Mouse (Mus musculus) embryonic facial prominence, embryonic 14.5 days (tissue): ENCODE measurements around the gene Gm17490. TPM values are rescaled to one million over a fixed set of nuclear protein-coding genes. Genes with fewer than 3 reads are reported as not detected.

Experiments
- ATAC-seq: fragments of 200-750 bp; cut with Nextera tagmentation; 2 replicates; pipeline ENCODE4 v1.8.0; 2017; ENCODE audit warnings: low read depth, moderate number of reproducible peaks, moderate TSS enrichment
- DNase-seq: peaks from one replicate; pipeline ENCODE4 v3.0.0-alpha.2; 2015; ENCODE audit warnings: low spot score
- H3K27ac ChIP-seq: fragments of 300-500 bp; sonication (generic); replicated peaks from 2 replicates; pipeline ENCODE4 v1.5.1; 2014; ENCODE audit warnings: low read depth, mild to moderate bottlenecking, low read length, moderate library complexity
- H3K27me3 ChIP-seq: fragments of 300-500 bp; sonication (generic); replicated peaks from 2 replicates; pipeline ENCODE4 v1.6.1; 2014; ENCODE audit warnings: low read length; ENCODE audit not compliant: control insufficient read depth, insufficient read depth
- H3K36me3 ChIP-seq: fragments of 300-500 bp; sonication (generic); 2 replicates; pipeline ENCODE4 v1.6.1; 2014; ENCODE audit warnings: low read length, mixed read lengths; ENCODE audit not compliant: control insufficient read depth, insufficient read depth
- H3K4me1 ChIP-seq: fragments of 300-500 bp; sonication (generic); 2 replicates; pipeline ENCODE4 v1.6.1; 2014; ENCODE audit warnings: antibody characterized with exemption, low read length; ENCODE audit not compliant: control insufficient read depth, insufficient read depth
- H3K4me2 ChIP-seq: fragments of 300-500 bp; sonication (generic); 2 replicates; pipeline ENCODE4 v1.6.1; 2014; ENCODE audit warnings: low read depth, mild to moderate bottlenecking, low read length, moderate library complexity, mixed read lengths
- H3K4me3 ChIP-seq: fragments of 300-500 bp; sonication (generic); 2 replicates; pipeline ENCODE4 v1.5.1; 2014; ENCODE audit warnings: low read depth, mild to moderate bottlenecking, low read length
- H3K9ac ChIP-seq: fragments of 300-500 bp; sonication (generic); 2 replicates; pipeline ENCODE4 v1.6.1; 2014; ENCODE audit warnings: low read depth, mild to moderate bottlenecking, low read length, moderate library complexity, mixed read lengths
- H3K9me3 ChIP-seq: fragments of 300-500 bp; sonication (generic); 2 replicates; pipeline ENCODE4 v1.6.1; 2016; ENCODE audit warnings: low read length; ENCODE audit not compliant: control insufficient read depth
- WGBS: fragments of 180-500 bp; shearing (Covaris S2); extraction: QIAGEN DNeasy Blood & Tissue Kit; methylation state at CpG from one replicate; pipeline ENCODE4 v1.1.7; 2014; 5-methylcytosine and 5-hydroxymethylcytosine counted together
- polyA plus RNA-seq: library from polyadenylated mRNA; unstranded; fragments of >200 nt; fragmentation: Nextera tagmentation; extraction: Ambion mirVana; gene quantifications from 2 replicates; pipeline ENCODE4 v1.2.1, GENCODE M21; 2014

The Gm17490 gene
- not detected in 2 replicates for polyA plus RNA-seq

- Histone ChIP-seq H3K27ac (no peak within 1 kb of the TSS), H3K9me3 (no peaks in the 10 kb centered on the region), H3K4me3 (no peak within 1 kb of the TSS), H3K27me3 (no peaks in the 10 kb centered on the region), H3K36me3 (no peaks in the 10 kb centered on the region), H3K4me1 (no peaks in the 10 kb centered on the region), H3K4me2 (no peak within 1 kb of the TSS), H3K9ac (no peak within 1 kb of the TSS)
- 91% methylated on average over 5 of the region's 5 CpGs for WGBS
- DNase-seq (no peak), ATAC-seq (no peak)
These were observed at the start of gene Gm17490 for GRCm38 (mm10) chr2:11625890-11626289. Gm17490 (minus strand) TSS chr2:11626264.

DNA sequence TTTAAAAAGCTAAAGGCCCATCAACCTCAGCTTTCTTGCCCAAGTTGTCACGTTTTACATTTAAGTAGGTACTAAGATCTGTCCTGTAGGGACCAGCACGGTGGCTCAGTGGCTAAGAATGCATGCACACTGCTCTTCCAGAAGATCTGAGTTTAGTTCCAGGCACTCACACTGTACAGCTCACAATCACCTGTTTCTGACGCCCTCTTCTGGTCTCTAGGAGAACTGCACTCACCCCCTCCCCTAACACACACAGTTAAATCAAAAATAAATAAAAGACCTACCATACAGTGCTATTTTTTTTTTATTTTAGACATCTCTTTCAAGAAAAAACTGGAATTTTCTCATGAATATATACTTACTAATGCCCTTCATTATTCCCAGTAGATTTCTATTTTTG, 46.1 kb upstream of the Gm17490 start:
- H3K4me2 ChIP-seq, result no peak overlapping the region
- no peaks in the 10 kb centered on the region for H3K27me3 ChIP-seq
- no peak for DNase-seq
- H3K27ac ChIP-seq, result no peak overlapping the region
- no peak overlapping the region for H3K4me3 ChIP-seq
- H3K36me3 ChIP-seq, result no peaks in the 10 kb centered on the region
- H3K4me1 ChIP-seq, result no peaks in the 10 kb centered on the region
- 24% methylated on average over 3 of the region's 3 CpGs for WGBS
- H3K9me3 ChIP-seq, result 0 out of 2 replicates have a peak, but pooled peaks cover 3% of the 10 kb centered on the region
- H3K9ac ChIP-seq, result no peak overlapping the region
- no peak for ATAC-seq

DNA sequence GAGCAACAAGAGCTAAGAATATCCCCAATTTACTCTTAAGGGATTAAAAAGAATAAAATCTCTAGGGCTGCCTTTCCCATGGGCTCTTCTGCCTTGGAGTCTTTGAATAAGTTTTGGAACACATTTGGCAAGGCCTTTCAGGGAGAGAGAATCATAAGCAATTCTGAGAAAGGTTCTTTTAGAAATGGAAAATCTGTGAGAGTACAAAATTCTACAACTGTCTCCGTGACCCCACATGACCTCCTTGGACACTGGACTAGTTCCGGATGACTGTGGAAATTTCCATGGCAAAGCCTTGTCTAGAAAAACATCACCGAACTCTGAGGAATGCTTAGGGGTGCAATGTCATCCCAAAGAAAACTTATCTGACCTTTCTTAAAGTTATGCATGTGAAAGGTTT, 39.3 kb upstream of the Gm17490 start:
- Histone ChIP-seq H3K4me3 (no peak overlapping the region), H3K4me1 (no peaks in the 10 kb centered on the region; the same call in 1 of the 2 replicates), H3K9ac (no peak overlapping the region), H3K4me2 (no peak overlapping the region), H3K36me3 (no peaks in the 10 kb centered on the region), H3K27ac (no peak overlapping the region), H3K9me3 (no peaks in the 10 kb centered on the region), H3K27me3 (no peaks in the 10 kb centered on the region)
- ATAC-seq (no peak), DNase-seq (no peak)
- 89% methylated on average over 3 of the region's 3 CpGs for WGBS

DNA sequence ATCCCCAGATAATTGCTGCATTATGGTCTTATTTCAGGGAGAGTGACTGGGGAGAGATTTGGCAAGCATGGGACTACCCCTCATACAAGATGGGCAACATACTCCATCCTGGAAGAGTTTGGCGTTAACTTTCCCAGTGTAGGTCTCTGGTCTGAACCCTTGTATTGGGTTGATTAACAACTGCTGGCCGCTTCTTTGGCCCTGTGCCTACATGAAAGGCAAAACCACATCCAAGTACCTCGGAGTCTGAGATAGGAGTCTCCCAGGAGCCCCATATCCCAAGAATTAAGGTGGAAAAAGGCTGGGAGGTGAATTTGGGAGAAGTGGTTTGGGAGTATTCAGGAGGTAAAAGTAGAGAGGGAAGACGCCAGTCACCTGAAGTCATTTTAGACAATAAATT, 38.7 kb upstream of the Gm17490 start:
- ATAC-seq, result no peak
- Histone ChIP-seq H3K9ac (no peak overlapping the region), H3K36me3 (no peaks in the 10 kb centered on the region), H3K4me2 (no peak overlapping the region), H3K4me1 (no peaks in the 10 kb centered on the region; the same call in 1 of the 2 replicates), H3K4me3 (no peak overlapping the region), H3K9me3 (no peaks in the 10 kb centered on the region), H3K27me3 (no peaks in the 10 kb centered on the region), H3K27ac (no peak overlapping the region)
- no peak for DNase-seq
- WGBS, result 80% methylated on average over 4 of the region's 4 CpGs

DNA sequence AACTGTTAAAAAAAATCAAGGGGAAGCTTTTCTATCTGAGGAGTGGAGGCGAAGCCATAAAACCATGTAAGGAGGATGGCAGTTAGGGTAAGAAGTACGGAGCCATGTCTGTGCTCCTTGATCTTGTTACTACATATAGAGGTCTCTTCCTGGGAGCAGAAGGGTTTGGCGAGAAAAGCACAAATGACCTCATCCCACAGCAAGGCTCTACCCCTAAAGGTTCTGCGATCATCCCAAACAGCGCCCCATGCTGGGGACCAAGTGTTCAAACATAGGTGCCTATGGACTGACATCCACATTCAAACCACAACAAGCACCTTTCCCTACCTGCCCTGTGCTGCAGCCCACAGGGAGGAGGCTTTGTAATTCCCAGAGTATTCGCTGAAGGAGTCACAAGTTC, 38.3 kb upstream of the Gm17490 start:
- no peak for DNase-seq
- peak; percentile 33; the same call in 1 of the 2 replicates for ATAC-seq

GRCm38 (mm10) chr2:11663961-11664360, 37.9 kb upstream of the Gm17490 start:
- Histone ChIP-seq H3K36me3 (no peaks in the 10 kb centered on the region), H3K27ac (no peak overlapping the region), H3K27me3 (no peaks in the 10 kb centered on the region), H3K9ac (no peak overlapping the region), H3K4me1 (no peaks in the 10 kb centered on the region; the same call in 1 of the 2 replicates), H3K4me3 (peak overlapping the region; percentile 10; the same call in 1 of the 2 replicates), H3K9me3 (no peaks in the 10 kb centered on the region), H3K4me2 (peak overlapping the region; percentile 42)
- ATAC-seq (peak; percentile 84), DNase-seq (peak; percentile 89)
- 4% methylated on average over 10 of the region's 10 CpGs for WGBS

More for the DNA sequence above, 38.3 kb upstream of the Gm17490 start:
- 44% methylated on average over 6 of the region's 6 CpGs for WGBS
- Histone ChIP-seq H3K9ac (no peak overlapping the region), H3K4me1 (no peaks in the 10 kb centered on the region; the same call in 1 of the 2 replicates), H3K27ac (no peak overlapping the region), H3K4me2 (peak overlapping the region; percentile 42), H3K4me3 (peak overlapping the region; percentile 10; the same call in 1 of the 2 replicates), H3K36me3 (no peaks in the 10 kb centered on the region), H3K27me3 (no peaks in the 10 kb centered on the region), H3K9me3 (no peaks in the 10 kb centered on the region)

- H3K27ac ChIP-seq, result no peak overlapping the region
- ATAC-seq (no peak), DNase-seq (no peak)
- H3K9me3 ChIP-seq, result no peaks in the 10 kb centered on the region
- 100% methylated on average over 1 of the region's 1 CpGs for WGBS
- H3K4me1 ChIP-seq, result no peaks in the 10 kb centered on the region; the same call in 1 of the 2 replicates
- H3K9ac ChIP-seq, result no peak overlapping the region
- H3K4me2 ChIP-seq, result no peak overlapping the region
- no peaks in the 10 kb centered on the region for H3K27me3 ChIP-seq
- H3K4me3 ChIP-seq, result no peak overlapping the region
- H3K36me3 ChIP-seq, result no peaks in the 10 kb centered on the region
These were observed 36.8 kb upstream of the Gm17490 start for GRCm38 (mm10) chr2:11662907-11663230.

DNA sequence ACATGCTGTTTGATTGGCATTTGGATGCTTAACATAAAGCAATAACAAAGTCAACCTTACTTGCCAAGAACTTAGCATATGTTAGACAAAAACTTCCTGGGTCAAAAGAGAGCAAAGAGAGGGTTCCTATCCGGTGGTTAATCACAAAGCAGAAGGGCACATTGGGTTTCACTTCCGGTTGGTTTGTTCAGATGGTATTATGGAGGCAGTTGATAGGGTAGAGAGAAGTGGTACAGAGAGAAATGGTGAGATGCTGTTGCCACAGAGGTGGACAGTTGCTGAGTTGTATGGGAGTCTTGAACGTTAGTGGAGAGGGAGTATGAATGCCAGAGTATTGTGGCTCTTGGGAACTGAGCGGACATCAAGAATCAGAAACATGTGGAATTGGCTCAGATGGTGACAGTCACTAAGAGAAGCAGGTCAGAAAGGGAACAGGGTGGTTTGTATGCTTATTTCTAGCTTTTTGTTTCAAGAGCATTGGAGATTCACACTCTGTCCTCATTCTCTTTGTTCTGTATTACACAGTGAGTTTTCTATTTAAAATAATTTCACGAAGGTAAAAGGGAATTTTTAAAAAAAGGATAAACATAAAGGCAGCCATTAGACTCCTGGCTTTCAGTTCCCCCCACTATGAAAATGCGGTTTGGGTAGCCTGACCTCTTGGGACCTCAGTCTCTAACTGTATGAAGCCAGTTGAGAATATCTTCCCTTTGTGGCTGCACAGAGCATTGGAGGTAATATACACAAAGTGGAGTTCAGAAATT, 36.3 kb upstream of the Gm17490 start:
- H3K27ac ChIP-seq, result no peak overlapping the region
- no peaks in the 10 kb centered on the region for H3K27me3 ChIP-seq
- H3K9ac ChIP-seq, result no peak overlapping the region
- DNase-seq (no peak), ATAC-seq (no peak)
- H3K9me3 ChIP-seq, result no peaks in the 10 kb centered on the region
- H3K4me3 ChIP-seq, result no peak overlapping the region
- no peaks in the 10 kb centered on the region for H3K36me3 ChIP-seq
- no peak overlapping the region for H3K4me2 ChIP-seq
- no peaks in the 10 kb centered on the region; the same call in 1 of the 2 replicates for H3K4me1 ChIP-seq
- WGBS, result 84% methylated on average over 6 of the region's 6 CpGs

DNA sequence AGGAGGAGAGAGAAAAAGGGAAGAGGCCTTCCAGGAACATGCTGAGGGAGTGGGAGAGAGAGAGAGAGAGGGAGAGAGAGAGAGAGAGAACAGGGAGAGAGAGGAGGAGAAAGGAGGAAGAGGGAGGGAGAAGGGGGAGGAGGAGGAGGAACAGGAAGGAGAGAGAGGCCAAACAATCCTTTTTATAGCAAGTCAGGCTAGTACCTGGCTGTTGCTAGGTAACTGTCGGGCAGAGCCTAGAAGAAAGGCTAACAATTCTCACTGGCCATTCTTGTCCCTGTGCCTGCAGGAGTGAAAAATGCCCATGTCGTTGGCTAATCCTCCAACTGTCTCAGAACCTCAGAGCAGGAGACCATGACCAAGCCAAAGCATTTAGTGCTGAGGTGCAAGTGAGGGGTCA, 33.2 kb upstream of the Gm17490 start:
- H3K9ac ChIP-seq, result no peak overlapping the region
- H3K4me3 ChIP-seq, result no peak overlapping the region
- H3K4me2 ChIP-seq, result no peak overlapping the region
- H3K36me3 ChIP-seq, result no peaks in the 10 kb centered on the region
- 39% methylated on average over 2 of the region's 2 CpGs for WGBS
- no peak for ATAC-seq
- H3K27me3 ChIP-seq, result no peaks in the 10 kb centered on the region
- H3K4me1 ChIP-seq, result no peaks in the 10 kb centered on the region; the same call in 1 of the 2 replicates
- no peak overlapping the region for H3K27ac ChIP-seq
- H3K9me3 ChIP-seq, result no peaks in the 10 kb centered on the region
- DNase-seq, result no peak
